Comparison of ENCODE assay signal across 15 mouse cellular contexts in the genomic region with DNA sequence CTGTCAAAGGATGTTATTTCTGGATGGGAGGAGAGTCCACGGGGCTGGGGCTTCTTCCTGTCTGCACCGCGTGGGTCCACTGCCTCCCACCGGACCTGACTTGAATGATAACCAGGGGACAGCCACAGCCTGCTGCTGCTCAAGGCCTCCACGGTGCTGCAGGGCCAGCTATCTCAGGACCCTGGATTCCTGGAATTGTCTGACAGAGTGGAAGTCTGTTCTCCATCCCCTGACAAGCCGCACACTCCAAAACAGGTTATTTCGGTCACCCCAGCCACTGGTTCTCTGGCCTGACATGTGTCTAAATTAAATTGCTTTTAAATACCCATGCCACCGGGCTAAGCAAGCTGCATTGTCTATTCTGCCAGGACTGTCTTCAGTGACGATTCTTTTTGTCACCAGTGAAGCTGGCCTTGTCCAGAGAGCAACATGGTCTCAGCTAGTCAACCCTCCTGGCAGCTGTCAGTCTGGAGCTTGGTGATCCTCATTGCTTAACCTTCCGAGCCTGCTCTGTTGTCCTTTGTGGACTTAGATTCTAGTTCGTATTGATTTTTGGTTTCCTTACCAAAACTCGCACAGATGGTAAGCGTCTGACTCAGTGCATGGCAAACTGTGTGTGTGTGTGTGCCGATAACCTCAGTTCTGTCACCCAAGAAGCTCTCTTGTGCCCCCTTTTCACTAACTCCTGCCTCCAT. TPM values are rescaled to one million over a fixed set of nuclear protein-coding genes. Genes with fewer than 3 reads are reported as not detected.
DNase-seq lines count a peak whose midpoint lies in the region; ATAC-seq and TF ChIP-seq lines count a peak whose summit lies in the region.
"Had no signal": no experiment of that assay in that cellular context is flagged by ENCODE, and none has a peak within 500 bp of the region (broad histone marks: within the 10 kb centered on the region; RNA-seq: fewer than 3 reads in every experiment).

No protein-coding gene starts in this region.

- H3K4me1 ChIP-seq in limb, embryonic 13.5 days = peaks cover 19% of the 10 kb centered on the region
- peaks cover 40% of the 10 kb centered on the region for H3K4me1 ChIP-seq in limb, embryonic 10.5 days
- peaks cover 80% of the 10 kb centered on the region for H3K4me1 ChIP-seq in heart, embryonic 10.5 days
- peaks cover 28% of the 10 kb centered on the region for H3K4me1 ChIP-seq in hindbrain, embryonic 13.5 days (replicated peaks)
- peaks cover 6% of the 10 kb centered on the region; the same call in 1 of the 2 replicates for H3K4me1 ChIP-seq in thymus, adult 2 months (replicated peaks; ENCODE audit: control insufficient read depth, insufficient read depth, low read length)

- WGBS in limb, embryonic 13.5 days = 70% methylated on average over 14 of the region's 14 CpGs
- 68% methylated on average over 14 of the region's 14 CpGs for WGBS in limb, embryonic 10.5 days
- WGBS in heart, embryonic 10.5 days = 20% methylated on average over 14 of the region's 14 CpGs
- 45% methylated on average over 14 of the region's 14 CpGs for WGBS in hindbrain, embryonic 13.5 days
- 82% methylated on average over 14 of the region's 14 CpGs for WGBS in thymus, adult 2 months

- DNase-seq in limb, embryonic 10.5 days (ENCODE audit: low spot score) = no peak
- peak; percentile 19 for DNase-seq in brain, embryonic 14.5 days (ENCODE audit: low read depth)
- DNase-seq in heart, embryonic 10.5 days (ENCODE audit: low spot score) = peak; percentile 93
- DNase-seq in thymus, adult 2 months = no peak
- DNase-seq: cerebellum, adult 2 months; layer of hippocampus, adult 9-11 months; right cerebral cortex, postnatal 25 days; thymus, postnatal 25 days had no signal

- no peak for TF ChIP-seq POLR2A in brain, embryonic 14.5 days (IDR thresholded peaks at IDR 0.05; ENCODE audit: borderline replicate concordance, extremely low read depth, insufficient read depth, insufficient read length, poor library complexity, severe bottlenecking)
- TF ChIP-seq POLR2A in thymus, adult 2 months (IDR thresholded peaks at IDR 0.05; ENCODE audit: control insufficient read depth, extremely low read depth, insufficient read depth, low read length, poor library complexity) = no peak

- no peaks in the 10 kb centered on the region for H3K9me3 ChIP-seq in limb, embryonic 13.5 days
- H3K9me3 ChIP-seq in limb, embryonic 10.5 days (replicated peaks) = no peaks in the 10 kb centered on the region
- no peaks in the 10 kb centered on the region for H3K9me3 ChIP-seq in heart, embryonic 10.5 days
- H3K9me3 ChIP-seq in hindbrain, embryonic 13.5 days = no peaks in the 10 kb centered on the region

- H3K27ac ChIP-seq in limb, embryonic 13.5 days = no peak overlapping the region
- H3K27ac ChIP-seq in limb, embryonic 10.5 days = no peak overlapping the region
- peak overlapping the region; percentile 88 for H3K27ac ChIP-seq in heart, embryonic 10.5 days
- H3K27ac ChIP-seq in hindbrain, embryonic 13.5 days = peak overlapping the region; percentile 10; the same call in 1 of the 2 replicates
- H3K27ac ChIP-seq in thymus, adult 2 months (ENCODE audit: control insufficient read depth, insufficient read depth, low read length) = no peak overlapping the region

- H3K4me2 ChIP-seq in limb, embryonic 13.5 days (replicated peaks) = no peak overlapping the region
- no peak overlapping the region for H3K4me2 ChIP-seq in hindbrain, embryonic 13.5 days

- peak overlapping the region; percentile 19; the same call in 1 of the 2 replicates for H3K9ac ChIP-seq in limb, embryonic 13.5 days
- peak overlapping the region; percentile 36; the same call in 1 of the 2 replicates for H3K9ac ChIP-seq in hindbrain, embryonic 13.5 days

- peaks cover 58% of the 10 kb centered on the region for H3K27me3 ChIP-seq in limb, embryonic 13.5 days
- peaks cover 52% of the 10 kb centered on the region for H3K27me3 ChIP-seq in limb, embryonic 10.5 days (ENCODE audit: low read depth, poor library complexity, severe bottlenecking)
- peaks cover 19% of the 10 kb centered on the region for H3K27me3 ChIP-seq in heart, embryonic 10.5 days (ENCODE audit: insufficient read depth, poor library complexity, severe bottlenecking)
- H3K27me3 ChIP-seq in hindbrain, embryonic 13.5 days = peaks cover 49% of the 10 kb centered on the region
- peaks cover 2% of the 10 kb centered on the region; the same call in 1 of the 2 replicates for H3K27me3 ChIP-seq in thymus, adult 2 months (ENCODE audit: control insufficient read depth, insufficient read depth, low read length)

- H3K4me3 ChIP-seq in limb, embryonic 13.5 days = no peak overlapping the region
- no peak overlapping the region for H3K4me3 ChIP-seq in limb, embryonic 10.5 days
- H3K4me3 ChIP-seq in heart, embryonic 10.5 days = peak overlapping the region; percentile 35; the same call in 1 of the 2 replicates
- no peak overlapping the region for H3K4me3 ChIP-seq in hindbrain, embryonic 13.5 days
- no peak overlapping the region for H3K4me3 ChIP-seq in thymus, adult 2 months (ENCODE audit: control insufficient read depth, insufficient read depth, low read length)

- ATAC-seq in limb, embryonic 13.5 days (ENCODE audit: low FRiP score, low read depth) = no peak
- ATAC-seq in hindbrain, embryonic 13.5 days (ENCODE audit: low FRiP score) = no peak
- no peak for ATAC-seq in erythroblast, adult 5-6 weeks (replicated peaks; ENCODE audit: low FRiP score, poor library complexity, severe bottlenecking)
- ATAC-seq: activated CD4-positive, CD25-positive, alpha-beta regulatory T cell, adult 4 months; lung, postnatal 0 days had no signal

- TF ChIP-seq CTCF in brain, embryonic 14.5 days (IDR thresholded peaks at IDR 0.05; ENCODE audit: borderline replicate concordance, extremely low read depth, insufficient read depth, insufficient read length) = no peak
- TF ChIP-seq CTCF in thymus, adult 2 months (IDR thresholded peaks at IDR 0.05; ENCODE audit: borderline replicate concordance, control insufficient read depth, extremely low read depth, insufficient read depth, low read length, poor library complexity) = no peak

- no peaks in the 10 kb centered on the region for H3K36me3 ChIP-seq in limb, embryonic 13.5 days
- no peaks in the 10 kb centered on the region for H3K36me3 ChIP-seq in limb, embryonic 10.5 days
- H3K36me3 ChIP-seq in heart, embryonic 10.5 days = no peaks in the 10 kb centered on the region
- no peaks in the 10 kb centered on the region for H3K36me3 ChIP-seq in hindbrain, embryonic 13.5 days
- H3K36me3 ChIP-seq in thymus, adult 2 months (ENCODE audit: control insufficient read depth, insufficient read depth, low read length) = no peaks in the 10 kb centered on the region

RNA-seq across cellular contexts. Expression of a gene that starts 2.9 kb away (rescaled TPM):
- polyA plus RNA-seq in limb, embryonic 13.5 days (2015; fragmentation: Nextera tagmentation; extraction: Ambion mirVana) = 3.5 and 3.7 TPM in 2 replicates
- 1.7 and 2.6 TPM in 2 replicates for polyA plus RNA-seq in limb, embryonic 10.5 days (2016; fragmentation: Nextera tagmentation; extraction: Ambion mirVana)
- 0.71 and 1.3 TPM in 2 replicates for polyA plus RNA-seq in brain, embryonic 14.5 days (2012; rRNA removed)
- 17.4 and 29.8 TPM in 2 replicates for polyA plus RNA-seq in heart, embryonic 10.5 days (2016; fragmentation: Nextera tagmentation; extraction: Ambion mirVana)
- polyA plus RNA-seq in hindbrain, embryonic 13.5 days (2015; fragmentation: Nextera tagmentation; extraction: Ambion mirVana) = 0.63 and 1.5 TPM in 2 replicates
- not detected in 2 replicates for total RNA-seq in erythroblast, adult 5-6 weeks (2015; ENCODE audit: low replicate concordance)
- 0.84 TPM in 1 of 2 replicates, not detected in the other for total RNA-seq in erythroblast, adult 5-6 weeks (2017; ENCODE audit: low replicate concordance)
- polyA plus RNA-seq in thymus, adult 2 months (2012; rRNA removed) = 11.0 and 14.7 TPM in 2 replicates
- total RNA-seq: left cerebral cortex, postnatal 36 days; monocyte, adult 5-6 weeks had no signal

RNA-seq across cellular contexts. Expression of a gene that starts 13.1 kb away (rescaled TPM):
- polyA plus RNA-seq in limb, embryonic 13.5 days (2015; fragmentation: Nextera tagmentation; extraction: Ambion mirVana) = 23.4 and 25.1 TPM in 2 replicates
- 22.0 and 25.8 TPM in 2 replicates for polyA plus RNA-seq in limb, embryonic 10.5 days (2016; fragmentation: Nextera tagmentation; extraction: Ambion mirVana)
- 58.1 and 89.6 TPM in 2 replicates for polyA plus RNA-seq in brain, embryonic 14.5 days (2012; rRNA removed)
- polyA plus RNA-seq in heart, embryonic 10.5 days (2016; fragmentation: Nextera tagmentation; extraction: Ambion mirVana) = 23.9 and 24.6 TPM in 2 replicates
- 112 and 113 TPM in 2 replicates for polyA plus RNA-seq in hindbrain, embryonic 13.5 days (2015; fragmentation: Nextera tagmentation; extraction: Ambion mirVana)
- total RNA-seq in erythroblast, adult 5-6 weeks (2015; ENCODE audit: low replicate concordance) = 8.4 and 8.5 TPM in 2 replicates
- 1.8 and 8.3 TPM in 2 replicates for total RNA-seq in erythroblast, adult 5-6 weeks (2017; ENCODE audit: low replicate concordance)
- polyA plus RNA-seq in thymus, adult 2 months (2012; rRNA removed) = 9.7 and 10.9 TPM in 2 replicates

RNA-seq across cellular contexts. Expression of a gene that starts 39.6 kb away (rescaled TPM):
- polyA plus RNA-seq in limb, embryonic 13.5 days (2015; fragmentation: Nextera tagmentation; extraction: Ambion mirVana) = 40.4 and 41.9 TPM in 2 replicates
- 56.8 and 60.5 TPM in 2 replicates for polyA plus RNA-seq in limb, embryonic 10.5 days (2016; fragmentation: Nextera tagmentation; extraction: Ambion mirVana)
- 7.1 and 9.9 TPM in 2 replicates for polyA plus RNA-seq in brain, embryonic 14.5 days (2012; rRNA removed)
- polyA plus RNA-seq in heart, embryonic 10.5 days (2016; fragmentation: Nextera tagmentation; extraction: Ambion mirVana) = 97.0 and 141 TPM in 2 replicates
- 12.8 and 13.1 TPM in 2 replicates for polyA plus RNA-seq in hindbrain, embryonic 13.5 days (2015; fragmentation: Nextera tagmentation; extraction: Ambion mirVana)
- 51.5 and 85.9 TPM in 2 replicates for total RNA-seq in erythroblast, adult 5-6 weeks (2015; ENCODE audit: low replicate concordance)
- 51.9 and 74.4 TPM in 2 replicates for total RNA-seq in erythroblast, adult 5-6 weeks (2017; ENCODE audit: low replicate concordance)
- polyA plus RNA-seq in thymus, adult 2 months (2012; rRNA removed) = 465 and 584 TPM in 2 replicates

RNA-seq across cellular contexts. Expression of a gene that starts 39.8 kb away (rescaled TPM):
- 39.4 and 41.6 TPM in 2 replicates for polyA plus RNA-seq in limb, embryonic 13.5 days (2015; fragmentation: Nextera tagmentation; extraction: Ambion mirVana)
- polyA plus RNA-seq in limb, embryonic 10.5 days (2016; fragmentation: Nextera tagmentation; extraction: Ambion mirVana) = 50.8 and 54.1 TPM in 2 replicates
- 32.8 and 38.7 TPM in 2 replicates for polyA plus RNA-seq in brain, embryonic 14.5 days (2012; rRNA removed)
- polyA plus RNA-seq in heart, embryonic 10.5 days (2016; fragmentation: Nextera tagmentation; extraction: Ambion mirVana) = 37.7 and 40.0 TPM in 2 replicates
- 33.0 and 34.4 TPM in 2 replicates for polyA plus RNA-seq in hindbrain, embryonic 13.5 days (2015; fragmentation: Nextera tagmentation; extraction: Ambion mirVana)
- 0.38 TPM in 1 of 2 replicates, not detected in the other for total RNA-seq in erythroblast, adult 5-6 weeks (2015; ENCODE audit: low replicate concordance)
- 3.1 and 4.3 TPM in 2 replicates for total RNA-seq in erythroblast, adult 5-6 weeks (2017; ENCODE audit: low replicate concordance)
- 31.9 and 39.9 TPM in 2 replicates for polyA plus RNA-seq in thymus, adult 2 months (2012; rRNA removed)

RNA-seq across cellular contexts. Expression of a gene that starts 59.4 kb away (rescaled TPM):
- polyA plus RNA-seq in limb, embryonic 13.5 days (2015; fragmentation: Nextera tagmentation; extraction: Ambion mirVana) = 51.8 and 53.3 TPM in 2 replicates
- polyA plus RNA-seq in limb, embryonic 10.5 days (2016; fragmentation: Nextera tagmentation; extraction: Ambion mirVana) = 56.9 and 61.0 TPM in 2 replicates
- 23.7 and 31.4 TPM in 2 replicates for polyA plus RNA-seq in brain, embryonic 14.5 days (2012; rRNA removed)
- polyA plus RNA-seq in heart, embryonic 10.5 days (2016; fragmentation: Nextera tagmentation; extraction: Ambion mirVana) = 81.9 and 82.4 TPM in 2 replicates
- 27.8 and 29.5 TPM in 2 replicates for polyA plus RNA-seq in hindbrain, embryonic 13.5 days (2015; fragmentation: Nextera tagmentation; extraction: Ambion mirVana)
- total RNA-seq in erythroblast, adult 5-6 weeks (2015; ENCODE audit: low replicate concordance) = 102 and 137 TPM in 2 replicates
- 285 and 310 TPM in 2 replicates for total RNA-seq in erythroblast, adult 5-6 weeks (2017; ENCODE audit: low replicate concordance)
- polyA plus RNA-seq in thymus, adult 2 months (2012; rRNA removed) = 25.7 and 30.5 TPM in 2 replicates

Comparison
In these comparisons a context has a peak if more than half of its experiments do, and no peak if none do; other contexts are left out.
1. H3K27ac ChIP-seq: peak in heart, embryonic 10.5 days (single experiment) and hindbrain, embryonic 13.5 days (single experiment); none in limb, embryonic 13.5 days (single experiment), limb, embryonic 10.5 days (single experiment) and thymus, adult 2 months (single experiment).
2. DNase-seq: peak in brain, embryonic 14.5 days (single experiment) and heart, embryonic 10.5 days (single experiment); none in limb, embryonic 10.5 days (single experiment) and thymus, adult 2 months (single experiment).